Mouse (Mus musculus) mature B cell (primary cell): ENCODE measurements around the gene Zfhx2.
"Not testable (repeated sequence)": the region's sequence is repeated elsewhere in the genome, so short reads cannot be mapped to it uniquely, and the experiment has no call there.

Source experiments
- in situ Hi-C: fragments of 300-500 bp; cut with MboI; formaldehyde crosslinking; loops from 2 replicates; pipeline ENCODE4 v1.14.3; 2019

Zfhx2 gene

DNA sequence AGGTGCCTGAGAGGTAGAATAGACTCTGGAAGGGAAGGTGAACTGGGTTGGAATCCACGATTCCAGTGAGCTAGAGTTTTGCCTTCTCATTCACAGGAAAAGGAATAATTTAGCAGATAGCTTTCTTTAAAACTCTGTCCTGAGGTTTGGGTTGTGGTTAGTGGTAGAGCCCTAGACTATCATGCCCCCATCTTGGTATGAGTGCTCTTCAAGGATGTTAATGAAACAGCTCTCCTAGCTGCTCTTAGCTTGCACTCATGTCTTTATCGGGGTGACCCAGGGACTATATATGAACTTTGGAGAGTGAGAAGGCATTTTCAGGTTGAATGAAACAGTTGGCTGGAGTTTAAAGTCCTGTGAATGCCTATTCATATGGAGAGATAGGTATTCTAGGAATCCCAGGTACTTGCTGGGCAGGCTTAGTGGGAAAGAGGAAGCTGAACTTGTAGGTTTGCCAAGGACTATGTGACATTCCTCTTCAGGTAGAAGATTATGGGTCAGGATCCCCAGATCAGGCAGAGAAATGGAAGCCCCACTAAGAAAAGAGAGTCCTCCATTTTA is 44.1 kb downstream of the Zfhx2 start:
- in situ Hi-C loops, result no loop called here

DNA sequence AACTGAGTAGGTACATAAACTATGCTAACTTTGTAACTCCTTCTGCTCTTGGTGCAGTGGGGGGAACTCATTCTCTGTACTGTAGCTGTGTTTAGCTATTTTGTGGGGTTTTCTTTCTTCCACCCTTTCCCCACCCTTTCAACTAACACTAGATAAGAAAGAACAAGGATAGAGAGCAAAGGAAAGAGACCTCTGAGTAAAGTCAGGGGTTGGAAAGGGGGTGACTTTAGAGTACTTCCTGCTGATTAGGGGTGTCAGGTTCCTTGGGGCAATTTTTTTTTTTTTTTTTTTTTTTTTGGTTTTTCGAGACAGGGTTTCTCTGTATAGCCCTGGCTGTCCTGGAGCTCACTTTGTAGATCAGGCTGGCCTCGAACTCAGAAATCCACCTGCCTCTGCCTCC is 48.4 kb downstream of the Zfhx2 start:
- in situ Hi-C loops, result not testable (repeated sequence)

DNA sequence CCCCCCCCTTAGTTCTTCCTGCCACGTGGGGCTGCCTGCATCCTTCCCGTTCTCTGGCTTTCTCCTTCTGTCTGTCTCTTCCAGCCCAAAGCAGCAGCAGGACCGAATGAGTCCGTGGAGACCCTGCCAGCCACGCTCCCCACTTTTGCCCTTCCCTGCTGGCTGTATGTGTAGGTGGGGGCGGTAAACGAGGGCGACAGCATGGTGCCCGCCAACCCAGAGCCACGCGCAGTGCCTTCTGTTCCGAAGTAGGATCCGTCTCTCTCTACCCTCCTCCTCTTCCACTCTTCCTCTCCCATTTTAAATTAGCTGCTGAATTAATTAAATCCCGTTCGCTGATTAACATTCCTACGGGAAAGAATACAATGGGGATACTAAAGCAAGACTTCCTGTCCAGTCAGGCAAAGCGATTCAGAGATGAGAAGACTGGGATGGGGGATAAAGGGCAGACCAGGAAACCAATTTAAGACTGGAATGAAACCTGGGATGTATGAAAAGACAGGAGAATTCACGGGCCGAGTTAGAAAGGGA is 59.4 kb downstream of the Zfhx2 start:
- in situ Hi-C loops, result no loop called here

DNA sequence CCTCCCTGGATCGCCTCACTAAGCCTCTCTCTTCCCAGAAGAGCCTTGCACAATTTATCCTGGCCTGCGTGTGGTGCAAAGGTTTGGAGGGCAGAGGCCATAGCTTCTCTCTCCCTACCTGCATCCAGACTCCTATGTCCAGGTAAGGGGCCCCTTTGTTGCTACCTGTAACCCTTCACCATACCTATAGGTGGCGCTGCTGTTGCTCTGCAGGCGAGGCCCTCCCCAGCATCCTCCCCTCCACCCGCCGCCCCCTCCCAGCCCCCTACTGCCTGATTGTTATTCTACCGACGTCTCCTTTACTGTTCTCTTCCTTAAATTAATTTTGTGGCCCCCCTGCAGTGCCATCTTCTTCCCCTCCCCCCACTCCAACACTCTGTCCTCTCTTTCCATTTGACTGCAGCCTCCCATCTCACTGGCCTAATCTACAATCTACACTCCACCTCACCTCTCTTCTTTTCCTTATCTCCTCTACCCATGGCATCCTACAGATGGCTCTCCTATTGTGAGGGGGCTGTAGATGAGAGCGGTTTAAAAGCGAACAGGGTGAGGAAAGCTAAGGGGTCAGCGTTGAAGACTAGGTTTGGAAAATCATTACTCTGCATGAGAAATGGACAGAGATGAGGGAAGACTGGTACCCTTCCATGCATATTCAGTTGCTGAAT is 63.0 kb downstream of the Zfhx2 start:
- in situ Hi-C loops, result loop anchor here (5.0 kb wide), 1 partner anchor 53 kb away; no protein-coding TSS in a partner anchor

DNA sequence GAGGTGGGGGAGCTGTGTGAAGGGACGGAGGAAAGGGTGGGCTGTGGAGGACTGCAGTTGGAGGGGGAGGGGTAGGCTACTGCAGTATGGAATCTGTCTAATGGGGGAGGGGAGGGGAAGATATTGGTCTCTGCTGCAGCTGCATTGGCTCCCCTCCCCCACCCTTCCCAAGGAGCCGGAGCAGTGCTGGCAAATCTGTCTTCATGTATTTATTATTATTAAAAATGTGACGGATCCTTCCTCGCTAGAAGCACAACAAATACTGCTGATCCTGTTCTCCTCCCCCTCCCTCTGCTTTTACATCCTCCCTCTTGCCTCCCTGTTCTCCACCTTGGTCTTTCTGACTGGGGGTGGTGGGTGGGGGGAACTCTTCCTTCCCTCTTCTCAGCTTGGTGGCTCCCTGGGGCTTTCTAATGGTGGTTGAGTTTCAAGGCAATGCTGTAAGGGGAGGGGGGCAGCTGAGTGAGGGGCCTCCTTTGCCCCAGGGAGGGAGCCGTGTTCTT is 63.7 kb downstream of the Zfhx2 start:
- in situ Hi-C loops, result loop anchor here (5.0 kb wide), 1 partner anchor 54 kb away; no protein-coding TSS in a partner anchor

DNA sequence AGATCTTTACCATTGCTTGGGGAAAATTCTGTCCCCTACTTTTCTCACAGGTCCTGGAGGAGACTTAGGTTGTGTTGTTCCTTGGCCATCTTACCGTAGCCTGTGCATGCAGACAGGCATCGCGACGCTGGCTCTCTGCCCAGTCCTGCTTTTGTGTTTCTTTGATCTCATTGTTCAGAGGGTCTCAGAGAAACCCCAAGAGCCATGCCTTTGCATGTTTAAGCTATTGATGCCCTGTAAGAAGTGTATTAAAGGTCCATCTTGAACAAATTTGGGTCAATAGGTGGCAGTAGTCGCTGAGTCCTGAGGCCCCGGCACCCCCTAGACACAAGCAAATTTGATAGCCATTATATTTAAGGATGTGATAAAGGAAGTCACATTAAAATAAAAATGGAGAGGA is 64.5 kb downstream of the Zfhx2 start:
- in situ Hi-C loops, result loop anchor here (5.0 kb wide), 1 partner anchor 55 kb away; no protein-coding TSS in a partner anchor

DNA sequence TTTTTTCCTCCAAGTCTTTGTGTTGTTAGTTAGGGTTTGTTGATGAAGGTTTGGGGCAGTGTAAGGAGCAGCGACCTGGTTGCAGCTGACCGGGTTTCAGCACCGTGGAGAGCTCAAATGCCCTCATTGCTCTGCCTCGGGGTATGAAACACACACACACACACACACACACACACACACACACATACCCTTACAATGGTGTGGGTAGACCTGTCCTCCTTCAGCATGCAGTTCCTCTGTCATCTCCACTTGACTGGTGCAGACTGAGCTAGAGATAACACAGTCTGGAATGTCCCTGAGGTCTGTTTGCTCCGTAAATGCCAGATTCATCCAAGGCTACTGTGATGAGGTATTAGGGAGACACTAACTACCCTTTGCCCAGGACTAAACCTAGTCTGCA is 64.9 kb downstream of the Zfhx2 start:
- in situ Hi-C loops, result loop anchor here (5.0 kb wide), 1 partner anchor 55 kb away; no protein-coding TSS in a partner anchor

DNA sequence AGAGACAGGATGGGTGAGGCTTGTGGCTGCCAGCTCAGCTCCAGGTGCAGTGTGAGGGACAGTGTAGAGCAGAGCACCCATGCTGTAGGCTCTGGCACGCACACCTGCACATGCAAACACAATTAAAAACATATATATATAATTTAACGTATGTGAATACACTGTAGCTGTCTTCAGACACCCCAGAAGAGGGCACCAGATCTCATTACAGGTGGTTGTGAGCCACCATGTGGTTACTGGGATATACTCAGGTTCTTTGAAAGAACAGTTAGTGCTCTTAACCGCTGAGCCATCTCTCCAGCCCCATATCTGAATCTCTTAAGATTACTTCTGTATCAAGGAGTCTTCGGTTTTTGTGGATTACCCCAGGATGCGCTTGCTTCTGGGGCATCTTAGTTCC is 66.6 kb downstream of the Zfhx2 start:
- in situ Hi-C loops, result loop anchor here (5.0 kb wide), 1 partner anchor 57 kb away; no protein-coding TSS in a partner anchor

DNA sequence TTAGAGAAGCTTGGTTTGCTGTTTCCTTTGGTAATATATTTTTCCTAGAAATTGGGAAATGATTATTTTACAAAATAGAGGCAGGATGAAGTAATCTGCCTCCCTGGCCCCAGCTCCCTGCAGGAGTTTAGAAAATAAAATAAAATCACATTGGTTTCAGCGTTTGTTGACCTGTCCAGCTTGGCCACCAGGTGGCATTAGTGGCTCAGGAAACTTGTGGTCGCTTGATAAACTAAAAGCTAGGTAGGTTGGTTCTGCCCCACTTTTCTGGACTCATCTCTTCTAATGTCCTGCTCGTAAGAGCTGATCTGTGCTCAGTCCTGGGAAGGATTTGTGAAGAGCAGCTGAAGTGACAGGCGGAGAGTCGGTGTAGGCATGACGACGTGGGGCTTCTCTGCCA is 67.9 kb downstream of the Zfhx2 start:
- in situ Hi-C loops, result no loop called here

DNA sequence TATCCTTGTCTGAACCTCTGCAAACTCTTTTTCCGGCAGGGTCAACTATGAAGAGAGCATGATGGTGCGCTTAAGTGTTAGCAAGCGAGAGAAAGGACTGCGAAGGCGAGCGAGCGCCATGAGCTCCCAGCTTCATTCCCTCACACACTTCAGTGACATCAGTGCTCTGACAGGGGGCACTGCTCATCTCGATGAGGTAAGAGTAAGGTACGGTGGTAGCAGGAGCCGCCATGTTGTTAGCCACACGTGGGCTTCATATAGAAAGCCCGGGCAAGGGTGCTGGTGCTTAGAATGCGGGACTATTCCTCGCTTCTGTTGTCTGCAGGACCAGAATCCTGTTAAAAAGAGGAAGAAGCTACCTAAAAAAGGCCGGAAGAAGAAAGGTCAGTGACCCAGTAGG is 69.1 kb downstream of the Zfhx2 start:
- in situ Hi-C loops, result no loop called here

DNA sequence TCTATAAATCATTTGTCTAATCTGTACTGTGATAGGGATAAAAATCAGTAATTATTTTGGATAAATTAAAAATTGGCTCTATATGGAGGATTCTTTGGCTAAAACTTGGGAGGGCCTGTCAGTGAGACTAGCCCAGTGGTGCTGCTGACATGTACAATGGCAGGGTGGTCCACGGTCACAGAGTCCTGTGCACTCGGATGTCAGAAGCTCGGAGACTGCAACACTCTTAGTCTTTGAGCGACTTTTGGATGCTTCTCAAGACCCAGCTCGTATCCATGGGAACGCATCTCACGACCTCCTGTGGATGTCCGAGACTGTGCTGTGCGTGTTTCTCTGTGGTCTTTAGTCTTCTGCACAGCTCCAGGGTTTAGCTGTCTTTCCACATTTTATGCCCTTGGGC is 71.7 kb downstream of the Zfhx2 start:
- in situ Hi-C loops, result no loop called here

DNA sequence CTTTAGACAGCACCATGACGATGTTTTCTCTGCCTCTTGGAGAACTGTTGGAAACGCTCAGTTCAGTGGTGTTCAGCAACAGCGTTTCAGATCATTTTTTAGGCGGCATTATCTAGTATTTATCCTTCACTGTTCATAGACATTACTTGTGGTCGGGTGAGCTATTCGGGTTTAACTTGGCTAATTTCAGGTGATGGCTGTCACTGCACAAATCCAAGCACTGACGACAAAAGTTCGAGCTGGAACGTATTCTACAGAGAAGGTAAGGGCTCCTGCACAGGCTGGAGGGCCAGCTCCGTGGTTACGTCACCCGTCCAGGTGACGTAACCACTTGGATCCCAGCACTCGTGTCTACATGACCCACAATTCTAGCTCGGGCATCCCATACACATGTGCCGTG is 75.2 kb downstream of the Zfhx2 start:
- in situ Hi-C loops, result loop anchor here (10.0 kb wide), 1 partner anchor 112 kb away; no protein-coding TSS in a partner anchor

DNA sequence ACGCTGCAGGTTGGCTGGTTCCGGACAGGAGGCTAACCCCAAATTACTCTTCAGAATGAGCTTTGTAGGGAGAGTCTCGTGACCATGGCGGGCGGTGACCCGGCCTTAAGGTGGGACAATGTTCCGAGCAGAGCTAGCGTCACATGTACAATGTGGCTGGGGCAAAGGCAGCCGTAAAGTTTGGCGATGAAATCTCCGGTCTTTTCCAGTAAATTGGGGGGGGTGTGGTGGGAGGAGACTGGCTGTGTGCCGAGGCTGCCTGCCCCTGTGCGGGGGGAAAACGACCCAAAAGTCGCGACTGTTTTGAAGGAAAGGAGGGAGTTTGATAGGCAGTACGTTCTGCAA is 76.4 kb downstream of the Zfhx2 start:
- in situ Hi-C loops, result loop anchor here (10.0 kb wide), 1 partner anchor 111 kb away; no protein-coding TSS in a partner anchor

DNA sequence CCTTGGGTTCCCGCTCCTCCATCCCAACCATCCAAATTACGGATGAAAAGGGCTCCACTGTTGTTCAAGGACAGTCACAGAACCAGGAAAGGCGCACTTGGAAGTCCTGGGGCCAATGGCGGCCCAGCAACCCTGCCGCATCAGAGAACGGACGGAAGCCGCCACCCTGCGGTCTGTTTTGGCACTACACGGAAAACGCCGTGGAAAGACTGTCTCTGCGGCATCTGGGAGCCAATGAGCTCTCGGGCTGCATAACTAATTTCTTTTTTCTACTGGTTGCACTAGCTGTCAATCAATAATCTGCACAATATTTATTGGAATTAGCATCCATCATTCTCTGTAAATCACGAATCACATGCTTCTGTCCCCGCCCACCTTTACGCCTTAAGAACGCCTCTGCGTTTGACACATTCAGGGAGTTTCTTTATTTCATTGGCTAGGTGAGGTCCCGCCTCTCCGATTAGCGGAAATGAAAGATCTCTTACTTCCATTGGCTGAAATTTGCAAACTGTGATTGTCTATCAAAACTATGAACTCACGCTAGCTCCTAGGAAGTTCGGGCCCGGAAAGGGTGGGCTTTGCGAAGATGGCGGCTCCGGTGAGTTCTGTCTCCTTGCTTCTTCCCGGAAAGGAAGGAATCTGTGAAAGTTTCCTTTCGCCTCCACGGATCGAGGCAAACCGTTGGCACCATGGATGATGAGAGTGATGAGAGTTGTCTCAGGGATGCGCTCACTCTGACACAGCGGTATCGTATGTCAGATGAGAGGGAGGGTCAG is 76.9 kb downstream of the Zfhx2 start, which contains the start of gene Ngdn:
Gene Ngdn, plus strand, starts transcription at position 464 of the 776 bp plus-strand sequence.
- in situ Hi-C loops, result loop anchor here (10.0 kb wide), 1 partner anchor 110 kb away; no protein-coding TSS in a partner anchor

DNA sequence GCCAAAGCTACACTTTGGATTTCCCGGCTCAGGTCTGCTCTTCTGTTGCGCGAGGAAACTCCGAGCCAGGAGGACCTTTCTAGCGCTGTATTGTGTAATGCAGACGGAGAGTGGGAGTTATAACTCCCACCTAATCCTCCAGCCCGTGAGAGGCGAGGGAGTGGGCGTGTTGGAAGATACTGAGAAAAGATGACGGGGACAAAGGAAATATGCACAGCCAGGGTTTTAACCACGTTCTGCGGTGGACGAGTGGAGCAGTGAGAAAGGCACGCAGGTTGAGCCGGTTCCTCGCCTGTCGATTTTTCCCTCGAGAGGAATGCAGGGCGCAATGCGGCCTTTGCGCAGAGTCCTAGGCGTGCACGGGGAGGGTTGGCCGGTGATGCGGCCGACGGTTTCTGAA is 77.5 kb downstream of the Zfhx2 start:
- in situ Hi-C loops, result loop anchor here (10.0 kb wide), 1 partner anchor 110 kb away; no protein-coding TSS in a partner anchor

DNA sequence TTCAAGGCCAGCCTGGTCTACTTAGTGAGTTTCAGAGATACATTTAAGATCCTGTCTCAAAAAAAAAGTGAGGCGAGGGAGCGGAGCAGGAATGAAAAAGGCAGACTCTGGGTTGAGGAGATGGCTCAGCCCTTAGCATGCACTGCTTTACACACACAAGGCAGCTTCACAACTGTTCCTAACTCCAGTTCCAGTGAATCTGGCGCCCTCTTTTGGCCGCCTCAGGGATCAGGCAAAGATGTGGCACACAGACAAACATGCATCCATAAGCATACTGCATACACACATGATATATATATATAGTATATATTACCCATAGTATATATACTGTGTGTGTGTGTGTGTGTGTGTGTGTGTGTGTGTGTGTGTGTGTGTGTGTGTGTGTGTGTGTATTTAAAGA is 81.0 kb downstream of the Zfhx2 start:
- in situ Hi-C loops, result loop anchor here (10.0 kb wide), 1 partner anchor 106 kb away; no protein-coding TSS in a partner anchor
